Mouse (Mus musculus): ENCODE results near the gene Eif1ad. TPM values are rescaled to one million over a fixed set of nuclear protein-coding genes. Genes with fewer than 3 reads are reported as not detected.

The Eif1ad gene
- total and polyA plus RNA-seq, 2 experiments from 2014 or later = 37.5 to 37.9 TPM

- no peak for DNase-seq (ENCODE audit: low spot score)
Observed at GRCm38 (mm10) chr19:5410641-5411040, 44.1 kb downstream of the Eif1ad start.

GRCm38 (mm10) chr19:5411961-5412360, 45.4 kb downstream of the Eif1ad start:
- WGBS = 52% methylated on average over 5 of the region's 5 CpGs
- Histone ChIP-seq H3K36me3 (replicated peaks; ENCODE audit: control insufficient read depth, insufficient read depth, low read length) (no peaks in the 10 kb centered on the region), H3K4me1 (ENCODE audit: control insufficient read depth, insufficient read depth) (peaks cover 26% of the 10 kb centered on the region), H3K4me3 (ENCODE audit: low read depth, low read length) (no peak overlapping the region), H3K4me2 (ENCODE audit: low read depth, low read length) (no peak overlapping the region), H3K9ac (replicated peaks; ENCODE audit: low read depth, low read length) (no peak overlapping the region), H3K27me3 (ENCODE audit: control insufficient read depth, insufficient read depth, low read length) (no peaks in the 10 kb centered on the region), H3K9me3 (replicated peaks; ENCODE audit: control insufficient read depth, low read length) (no peaks in the 10 kb centered on the region), H3K27ac (ENCODE audit: low read depth) (no peak overlapping the region)
- no peak for TF ChIP-seq EP300 (IDR thresholded peaks at IDR 0.05; ENCODE audit: low read depth)
- no peak for TF ChIP-seq CTCF (IDR thresholded peaks at IDR 0.05; ENCODE audit: low read depth)
- ATAC-seq (ENCODE audit: insufficient read depth, low read depth) = no peak
- DNase-seq (ENCODE audit: low spot score) = no peak

More at GRCm38 (mm10) chr19:5410641-5411040, 44.1 kb downstream of the Eif1ad start:
- WGBS = 69% methylated on average over 5 of the region's 5 CpGs
- Histone ChIP-seq H3K4me1 (ENCODE audit: control insufficient read depth, insufficient read depth) (peaks cover 26% of the 10 kb centered on the region), H3K9me3 (replicated peaks; ENCODE audit: control insufficient read depth, low read length) (no peaks in the 10 kb centered on the region), H3K27ac (ENCODE audit: low read depth) (no peak overlapping the region), H3K9ac (replicated peaks; ENCODE audit: low read depth, low read length) (no peak overlapping the region), H3K36me3 (replicated peaks; ENCODE audit: control insufficient read depth, insufficient read depth, low read length) (no peaks in the 10 kb centered on the region), H3K4me2 (ENCODE audit: low read depth, low read length) (no peak overlapping the region), H3K4me3 (ENCODE audit: low read depth, low read length) (no peak overlapping the region), H3K27me3 (ENCODE audit: control insufficient read depth, insufficient read depth, low read length) (no peaks in the 10 kb centered on the region)
- TF ChIP-seq EP300 (IDR thresholded peaks at IDR 0.05; ENCODE audit: low read depth) = no peak
- no peak for TF ChIP-seq CTCF (IDR thresholded peaks at IDR 0.05; ENCODE audit: low read depth)
- no peak for ATAC-seq (ENCODE audit: insufficient read depth, low read depth)

- no peak for TF ChIP-seq EP300 (IDR thresholded peaks at IDR 0.05; ENCODE audit: low read depth)
- TF ChIP-seq CTCF (IDR thresholded peaks at IDR 0.05; ENCODE audit: low read depth) = no peak
- Histone ChIP-seq H3K27ac (ENCODE audit: low read depth) (peak overlapping the region; percentile 81), H3K9ac (replicated peaks; ENCODE audit: low read depth, low read length) (no peak overlapping the region), H3K4me1 (ENCODE audit: control insufficient read depth, insufficient read depth) (peaks cover 11% of the 10 kb centered on the region), H3K36me3 (replicated peaks; ENCODE audit: control insufficient read depth, insufficient read depth, low read length) (peaks cover 14% of the 10 kb centered on the region; the same call in 1 of the 2 replicates), H3K9me3 (replicated peaks; ENCODE audit: control insufficient read depth, low read length) (no peaks in the 10 kb centered on the region), H3K4me2 (ENCODE audit: low read depth, low read length) (no peak overlapping the region), H3K27me3 (ENCODE audit: control insufficient read depth, insufficient read depth, low read length) (no peaks in the 10 kb centered on the region), H3K4me3 (ENCODE audit: low read depth, low read length) (no peak overlapping the region)
- DNase-seq (ENCODE audit: low spot score) = no peak
- WGBS = 80% methylated on average over 4 of the region's 4 CpGs
- no peak for ATAC-seq (ENCODE audit: insufficient read depth, low read depth)
Observed at GRCm38 (mm10) chr19:5413840-5414239, 47.3 kb downstream of the Eif1ad start.

GRCm38 (mm10) chr19:5414534-5414957, 48.0 kb downstream of the Eif1ad start:
- Histone ChIP-seq H3K27me3 (ENCODE audit: control insufficient read depth, insufficient read depth, low read length) (no peaks in the 10 kb centered on the region), H3K4me2 (ENCODE audit: low read depth, low read length) (peak overlapping the region; percentile 9; the same call in 1 of the 2 replicates), H3K9ac (replicated peaks; ENCODE audit: low read depth, low read length) (no peak overlapping the region), H3K4me1 (ENCODE audit: control insufficient read depth, insufficient read depth) (peaks cover 10% of the 10 kb centered on the region), H3K27ac (ENCODE audit: low read depth) (peak overlapping the region; percentile 81), H3K9me3 (replicated peaks; ENCODE audit: control insufficient read depth, low read length) (no peaks in the 10 kb centered on the region), H3K36me3 (replicated peaks; ENCODE audit: control insufficient read depth, insufficient read depth, low read length) (peaks cover 16% of the 10 kb centered on the region; the same call in 1 of the 2 replicates), H3K4me3 (ENCODE audit: low read depth, low read length) (no peak overlapping the region)
- ATAC-seq (ENCODE audit: insufficient read depth, low read depth) (peak; percentile 81), DNase-seq (ENCODE audit: low spot score) (peak; percentile 68)
- TF ChIP-seq EP300 (IDR thresholded peaks at IDR 0.05; ENCODE audit: low read depth) (peak; percentile 89), CTCF (IDR thresholded peaks at IDR 0.05; ENCODE audit: low read depth) (no peak)
- WGBS = 39% methylated on average over 2 of the region's 2 CpGs

- ATAC-seq (ENCODE audit: insufficient read depth, low read depth) (no peak), DNase-seq (ENCODE audit: low spot score) (no peak)
- H3K36me3 ChIP-seq (replicated peaks; ENCODE audit: control insufficient read depth, insufficient read depth, low read length) = peaks cover 46% of the 10 kb centered on the region
- H3K27me3 ChIP-seq (ENCODE audit: control insufficient read depth, insufficient read depth, low read length) = no peaks in the 10 kb centered on the region
- H3K4me1 ChIP-seq (ENCODE audit: control insufficient read depth, insufficient read depth) = peaks cover 14% of the 10 kb centered on the region
- no peak overlapping the region for H3K9ac ChIP-seq (replicated peaks; ENCODE audit: low read depth, low read length)
- H3K4me2 ChIP-seq (ENCODE audit: low read depth, low read length) = no peak overlapping the region
- 90% methylated on average over 8 of the region's 8 CpGs for WGBS
- TF ChIP-seq EP300 (IDR thresholded peaks at IDR 0.05; ENCODE audit: low read depth) (no peak), CTCF (IDR thresholded peaks at IDR 0.05; ENCODE audit: low read depth) (no peak)
- H3K4me3 ChIP-seq (ENCODE audit: low read depth, low read length) = no peak overlapping the region
- H3K9me3 ChIP-seq (replicated peaks; ENCODE audit: control insufficient read depth, low read length) = no peaks in the 10 kb centered on the region
- no peak overlapping the region for H3K27ac ChIP-seq (ENCODE audit: low read depth)
Observed at GRCm38 (mm10) chr19:5418750-5419466, 52.4 kb downstream of the Eif1ad start.

Data from heart, postnatal 0 days (tissue).